Mouse (Mus musculus) olfactory bulb, adult 2 months (tissue): ENCODE results near the gene Fhad1.

Source experiments
- CTCF ChIP-seq: fragments of 200-500 bp; IDR thresholded peaks from 2 replicates; pipeline ENCODE4 v1.5.1; 2012; ENCODE audit warnings: low read depth, mild to moderate bottlenecking, low read length, moderate library complexity; ENCODE audit not compliant: insufficient read depth
- POLR2A ChIP-seq: fragments of 200-500 bp; IDR thresholded peaks from 2 replicates; pipeline ENCODE4 v1.6.1; 2012; ENCODE audit warnings: mild to moderate bottlenecking, low read depth, low read length, moderate library complexity; ENCODE audit not compliant: insufficient read depth

- TF ChIP-seq CTCF = no peak
- TF ChIP-seq POLR2A = no peak
Observed at GRCm38 (mm10) chr4:141868051-141868450, 146.8 kb downstream of the Fhad1 start.
